Mouse (Mus musculus) cortical plate, adult 2 months (tissue): ENCODE data around the gene Limch1.

Source experiments
- CTCF ChIP-seq: fragments of 200-500 bp; IDR thresholded peaks from 2 replicates; pipeline ENCODE4 v1.5.1; 2011; ENCODE audit warnings: mild to moderate bottlenecking, control low read depth, low read length; ENCODE audit not compliant: insufficient read depth; ENCODE audit errors: extremely low read depth
- POLR2A ChIP-seq: fragments of 200-500 bp; IDR thresholded peaks from 2 replicates; pipeline ENCODE4 v1.6.1; 2011; ENCODE audit warnings: mild to moderate bottlenecking, low read length, control low read depth; ENCODE audit not compliant: insufficient read depth; ENCODE audit errors: extremely low read depth

DNA sequence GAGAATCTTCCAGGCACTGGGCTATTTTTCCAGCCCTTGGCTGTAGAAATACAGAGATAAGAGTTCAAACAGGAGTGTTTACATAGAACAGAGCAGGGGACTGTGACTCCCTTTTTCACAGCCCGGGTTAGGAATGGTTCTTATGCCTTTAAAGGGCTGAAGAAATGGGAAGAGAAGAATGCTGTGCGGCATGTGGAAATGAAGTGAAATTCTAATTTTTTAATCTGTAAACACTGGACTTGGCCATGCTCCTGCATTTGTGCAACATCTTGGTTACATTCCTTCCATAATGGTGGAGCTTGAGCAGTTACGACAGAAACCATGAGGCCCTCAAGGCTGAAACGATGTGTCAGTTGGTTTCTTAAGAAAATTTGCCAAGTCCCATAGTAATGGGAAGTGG is 165.4 kb downstream of the Limch1 start:
- TF ChIP-seq POLR2A (no peak), CTCF (no peak)
